Mouse (Mus musculus): ENCODE data around the gene Serpinc1.

GRCm38 (mm10) chr1:161041261-161042020, 63.1 kb downstream of the Serpinc1 start:
- no peak for TF ChIP-seq POLR2A (IDR thresholded peaks at IDR 0.05; ENCODE audit: borderline replicate concordance, extremely low read depth, insufficient read depth, insufficient read length, poor library complexity, severe bottlenecking)
- TF ChIP-seq CTCF (IDR thresholded peaks at IDR 0.05; ENCODE audit: borderline replicate concordance, extremely low read depth, insufficient read depth, insufficient read length), result no peak

Measured in brain, embryonic 14.5 days (tissue).